Mouse (Mus musculus) testis, postnatal 14 days (tissue): ENCODE results near the gene Brip1.

Experiments used
- DNase-seq: peaks from one replicate; pipeline ENCODE4 v3.0.0; 2021; ENCODE audit warnings: low spot score

Gene Brip1

DNA sequence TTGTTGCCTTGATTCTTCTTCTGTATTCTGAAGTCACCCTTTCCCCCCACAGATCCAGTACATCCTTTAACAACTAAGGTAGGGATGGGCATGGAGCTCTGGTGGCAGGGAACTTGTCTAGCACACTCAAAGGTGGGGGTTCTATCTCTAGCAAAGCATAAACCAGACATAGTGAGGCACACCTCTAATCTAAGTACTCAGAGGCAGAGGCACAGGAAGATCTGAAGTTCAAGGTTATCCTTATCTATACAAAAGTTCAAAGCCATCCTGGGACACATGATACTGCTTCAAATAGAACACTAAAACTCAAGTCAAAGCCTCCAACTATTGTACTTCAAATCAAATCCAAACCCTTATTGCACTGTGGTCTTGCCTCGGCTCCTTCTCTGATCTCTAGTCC lies 85.0 kb downstream of the Brip1 start:
- no peak for DNase-seq

- no peak for DNase-seq
Observed at GRCm38 (mm10) chr11:86107276-86107675, 93.7 kb downstream of the Brip1 start.

- no peak for DNase-seq
Observed at GRCm38 (mm10) chr11:86106596-86106995, 94.4 kb downstream of the Brip1 start.

DNA sequence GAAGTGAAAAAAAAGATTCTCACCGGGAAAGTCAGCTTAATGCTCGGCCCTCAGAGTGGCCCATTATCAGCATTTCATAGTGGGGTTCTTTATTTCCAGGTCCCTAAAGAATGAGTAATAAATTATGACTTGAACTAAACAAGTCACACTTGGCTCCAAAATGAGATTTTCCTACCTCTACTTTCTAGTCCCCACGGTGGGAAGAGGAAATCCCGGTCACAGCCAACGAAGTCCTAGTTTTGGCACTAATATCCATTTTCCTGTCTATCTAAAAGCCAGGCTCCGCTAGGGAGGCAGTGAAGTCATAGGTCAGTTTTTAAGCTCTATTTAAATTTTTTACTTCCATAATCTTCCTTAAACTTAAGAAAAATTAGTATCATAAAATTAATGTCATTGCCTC lies 99.8 kb downstream of the Brip1 start:
- no peak for DNase-seq

DNA sequence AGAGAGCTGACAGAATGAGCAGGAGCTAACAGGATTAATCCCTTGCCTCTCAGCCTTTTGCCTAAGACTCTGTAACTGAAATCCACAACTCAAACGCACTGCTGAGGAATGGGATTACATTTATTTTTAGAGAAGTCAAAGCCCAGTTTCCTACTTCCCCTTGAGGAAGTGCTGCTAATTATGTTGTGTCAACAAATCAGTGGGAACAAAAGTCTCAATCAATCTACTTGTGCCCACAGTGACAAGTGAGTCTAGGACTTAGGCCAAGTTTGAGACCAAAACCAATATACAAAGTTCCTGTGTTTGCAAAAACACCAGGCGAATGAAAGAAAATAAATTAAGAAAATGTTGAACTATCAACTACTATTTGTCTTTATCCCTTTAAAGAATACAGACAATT lies 101.7 kb downstream of the Brip1 start:
- DNase-seq: no peak

DNA sequence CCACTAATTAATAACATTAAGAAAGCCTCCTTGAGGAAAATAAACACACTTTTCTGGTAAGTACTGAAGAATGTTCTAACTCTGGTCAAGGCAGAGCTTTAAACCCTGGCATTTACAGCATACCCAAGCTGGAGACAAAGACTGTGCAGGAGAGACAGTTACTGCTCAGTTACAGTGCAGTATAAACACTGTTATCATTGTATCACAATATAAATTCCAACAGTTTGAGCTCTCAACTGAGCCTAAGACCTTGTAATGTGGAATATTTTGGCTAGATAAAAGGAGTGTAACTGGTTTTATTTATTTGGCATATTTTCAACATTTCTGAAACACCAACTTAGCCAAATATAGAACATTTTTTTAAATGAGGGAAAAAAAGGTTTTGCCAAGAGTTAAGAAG lies 112.2 kb downstream of the Brip1 start:
- DNase-seq: no peak

GRCm38 (mm10) chr11:86084522-86084921 lies 116.5 kb downstream of the Brip1 start:
- no peak for DNase-seq

- DNase-seq: no peak
Observed at GRCm38 (mm10) chr11:86078025-86078424, 123.0 kb downstream of the Brip1 start.

- no peak for DNase-seq
Observed at GRCm38 (mm10) chr11:86076966-86077365, 124.0 kb downstream of the Brip1 start.

- DNase-seq: no peak
Observed at GRCm38 (mm10) chr11:86076403-86076802, 124.6 kb downstream of the Brip1 start.

GRCm38 (mm10) chr11:86075371-86075770 lies 125.6 kb downstream of the Brip1 start:
- no peak for DNase-seq

GRCm38 (mm10) chr11:86068651-86069050 lies 132.3 kb downstream of the Brip1 start:
- DNase-seq: no peak

- no peak for DNase-seq
Observed at GRCm38 (mm10) chr11:86067154-86067553, 133.8 kb downstream of the Brip1 start.

DNA sequence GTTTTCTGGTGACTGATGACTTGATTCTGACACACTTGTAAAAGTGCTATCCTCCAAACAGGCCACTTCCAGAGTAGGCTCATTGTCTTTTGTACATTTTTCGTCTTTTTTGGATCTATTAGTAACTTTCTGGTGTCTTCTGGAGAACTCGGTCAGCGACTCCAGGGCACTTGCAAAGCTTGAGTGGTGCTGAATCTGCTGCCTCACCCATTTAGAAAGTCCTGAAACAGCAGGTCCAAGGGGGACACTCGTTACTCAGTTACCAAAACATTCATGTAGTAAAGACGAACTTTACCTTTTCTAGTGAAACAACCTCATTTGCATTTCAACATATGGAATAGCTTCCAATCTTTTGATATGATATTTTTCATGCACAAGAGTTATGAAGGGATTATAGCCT lies 136.1 kb downstream of the Brip1 start:
- DNase-seq: no peak

GRCm38 (mm10) chr11:86061243-86061642 lies 139.8 kb downstream of the Brip1 start:
- DNase-seq: no peak

DNA sequence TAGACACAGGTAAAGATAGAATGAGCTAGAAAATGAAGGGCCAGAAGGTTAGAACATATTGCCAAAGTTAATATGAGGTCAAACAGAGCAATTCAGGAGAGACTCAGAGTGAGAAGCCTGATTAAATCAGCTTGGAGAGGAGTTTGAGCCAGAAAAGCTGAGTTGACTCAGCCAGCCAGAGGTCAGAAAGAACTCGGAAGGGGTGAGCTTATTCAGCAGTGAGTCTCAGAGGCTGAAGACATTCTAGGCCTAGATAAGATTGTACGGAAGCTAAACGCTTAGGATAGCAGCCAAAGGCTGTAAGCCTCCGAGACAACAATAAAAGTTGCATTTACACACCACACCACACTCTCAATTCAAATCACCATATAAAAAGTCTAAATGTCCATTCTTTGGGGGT lies 141.9 kb downstream of the Brip1 start:
- DNase-seq: no peak

DNA sequence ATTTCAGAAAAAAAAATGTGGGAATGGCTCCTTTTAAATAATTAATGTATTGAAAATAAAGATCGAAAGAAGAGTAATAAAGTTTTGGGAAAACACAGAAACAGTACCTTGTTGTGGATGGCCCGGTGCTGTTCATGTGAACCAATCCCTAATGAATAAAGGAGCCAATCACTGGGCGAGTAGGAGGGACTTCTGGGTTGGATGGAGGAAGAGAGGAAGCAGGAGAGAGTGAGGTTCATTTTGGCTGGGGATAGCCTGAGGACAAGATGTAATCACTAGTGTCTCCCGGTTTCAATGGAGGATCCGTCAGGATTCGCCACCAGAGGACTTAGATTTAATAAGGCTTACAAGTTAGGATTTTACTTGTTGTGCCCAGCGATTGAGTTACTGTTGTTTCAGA lies 145.2 kb downstream of the Brip1 start:
- DNase-seq: no peak

GRCm38 (mm10) chr11:86051383-86051782 lies 149.6 kb downstream of the Brip1 start:
- no peak for DNase-seq

DNA sequence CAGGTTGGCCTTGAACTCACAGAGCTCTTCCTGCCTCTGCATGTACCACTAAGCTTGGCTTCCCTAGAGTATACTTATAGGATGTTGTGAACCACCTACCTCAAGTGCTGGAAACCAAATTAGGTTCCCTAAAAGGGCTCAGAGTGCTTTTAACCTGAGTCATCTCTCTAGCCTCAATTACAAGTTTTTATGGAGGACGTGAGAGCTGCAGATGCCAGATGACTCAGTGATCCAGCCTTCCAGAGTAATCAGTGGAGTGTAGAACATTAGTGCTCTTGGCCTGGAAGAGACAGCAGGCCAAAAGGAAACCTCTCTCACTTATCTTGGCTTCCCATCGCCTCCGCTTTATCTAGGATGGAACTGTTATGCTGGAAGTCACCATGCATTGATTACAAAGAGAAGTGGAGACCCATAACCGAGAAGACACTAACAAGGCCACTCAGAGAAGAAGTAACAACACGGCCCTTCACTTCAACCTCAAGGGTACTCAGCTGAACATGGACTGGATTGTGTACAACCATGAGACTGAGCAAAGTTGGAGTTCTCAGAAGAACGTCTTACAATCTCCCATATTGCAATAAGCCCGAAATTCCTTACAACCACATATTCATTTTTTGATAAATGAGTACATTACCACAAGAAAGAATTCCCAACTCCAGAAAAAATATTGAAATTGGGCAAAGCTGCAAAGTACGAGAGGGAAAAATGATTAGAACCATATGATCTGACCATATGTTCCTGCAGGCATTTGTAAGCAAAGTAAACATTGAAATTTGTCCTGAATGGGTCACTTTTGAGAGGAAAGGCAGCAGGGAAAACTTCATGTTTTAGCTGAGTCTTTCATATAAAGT lies 150.3 kb downstream of the Brip1 start:
- DNase-seq: no peak

- DNase-seq: no peak
Observed at GRCm38 (mm10) chr11:86039994-86040393, 161.0 kb downstream of the Brip1 start.

- no peak for DNase-seq
Observed at GRCm38 (mm10) chr11:86039355-86039754, 161.6 kb downstream of the Brip1 start.

GRCm38 (mm10) chr11:86038701-86039100 lies 162.3 kb downstream of the Brip1 start:
- no peak for DNase-seq

DNA sequence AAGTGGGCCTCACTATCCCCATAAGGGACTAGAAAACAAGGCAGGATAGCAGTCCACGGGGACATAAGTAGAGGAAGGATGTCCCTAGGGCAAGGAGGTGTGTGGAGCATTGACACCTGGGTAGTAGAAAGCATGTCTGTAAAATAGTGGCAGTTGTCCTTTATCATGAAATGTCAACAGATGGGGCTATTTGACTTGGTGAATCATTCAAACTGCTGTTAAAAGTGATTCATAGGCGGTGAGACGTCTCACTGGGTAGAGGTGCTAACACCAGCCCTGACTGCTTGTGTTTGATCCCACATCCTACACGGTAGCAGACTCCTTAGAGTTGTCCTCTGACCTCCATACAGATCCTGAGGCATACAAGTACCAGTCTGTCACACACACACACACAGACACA lies 168.1 kb downstream of the Brip1 start:
- DNase-seq: no peak

DNA sequence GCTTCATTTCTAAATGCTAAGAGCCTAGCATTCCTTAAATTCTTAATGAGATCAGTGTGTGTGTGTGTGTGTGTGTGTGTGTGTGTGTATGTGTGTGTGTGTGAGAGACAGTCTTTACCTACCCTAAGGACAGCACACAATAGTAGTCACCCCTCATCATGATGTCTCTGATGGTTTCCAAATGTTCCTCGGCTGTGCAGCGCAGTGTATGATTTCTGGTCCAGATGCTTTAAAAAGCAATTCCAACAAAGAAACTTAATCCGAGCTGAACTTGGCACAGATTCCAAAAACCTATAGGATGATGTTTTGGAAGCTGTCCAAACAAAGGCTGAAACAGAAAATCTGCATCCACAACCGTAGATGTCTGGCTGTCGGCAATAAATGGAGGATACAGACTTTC lies 173.0 kb downstream of the Brip1 start:
- DNase-seq: no peak
